Mouse (Mus musculus): ENCODE measurements around the gene Gli1.

DNA sequence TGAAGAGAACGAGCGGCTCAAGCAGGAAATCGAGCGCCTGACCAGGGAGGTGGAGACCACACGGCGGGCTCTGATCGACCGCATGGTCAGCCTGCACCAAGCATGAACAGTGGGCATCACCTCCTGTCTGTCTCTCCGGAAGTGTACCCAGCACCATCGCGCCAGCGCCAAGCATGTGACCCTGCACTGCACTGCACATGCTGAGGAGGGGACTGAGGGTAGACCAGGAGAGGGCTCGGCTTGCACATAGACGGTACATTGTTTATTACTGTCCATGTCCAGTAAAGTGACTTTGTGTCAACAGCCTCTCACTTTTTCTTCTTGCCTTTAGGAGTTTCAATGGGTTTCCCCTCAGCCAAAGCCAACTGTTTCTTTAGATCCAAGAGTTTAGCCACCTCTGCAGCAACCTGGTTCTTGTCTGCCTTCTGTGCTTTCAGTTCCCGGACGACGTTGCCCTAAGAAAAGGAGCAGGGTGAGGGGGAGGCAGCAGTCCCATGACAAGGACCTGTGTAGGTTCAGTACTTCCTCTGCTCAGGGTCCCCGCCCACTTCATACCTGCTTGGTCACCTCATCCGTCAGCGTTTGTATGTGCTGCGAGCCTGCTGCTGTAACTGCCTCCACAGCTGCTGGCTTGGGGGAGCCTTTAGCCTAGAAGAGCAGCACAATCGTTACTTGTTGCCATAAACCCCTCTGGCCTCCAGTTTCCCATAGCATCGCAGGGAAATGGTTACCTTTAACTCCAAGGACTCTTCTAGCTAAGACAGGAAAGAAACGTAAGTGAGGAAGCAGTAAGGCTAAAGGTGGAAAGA lies 45.6 kb downstream of the Gli1 start:
- no peak for TF ChIP-seq CTCF (IDR thresholded peaks at IDR 0.05; ENCODE audit: low read depth)
- no peak for TF ChIP-seq EP300 (IDR thresholded peaks at IDR 0.05; ENCODE audit: low read depth)

Data from liver, postnatal 0 days (tissue).